Mouse (Mus musculus): ENCODE data around the gene Dusp12. TPM values are rescaled to one million over a fixed set of nuclear protein-coding genes. Genes with fewer than 3 reads are reported as not detected.

The Dusp12 gene
- total RNA-seq, 2 experiments from 2014 or later, result 8.1 to 8.3 TPM

- no peak for DNase-seq
Observed at GRCm38 (mm10) chr1:170862435-170862717, 23.0 kb downstream of the Dusp12 start.

- DNase-seq, result no peak
Observed at GRCm38 (mm10) chr1:170861671-170862434, 23.5 kb downstream of the Dusp12 start.

- no peak for DNase-seq
Observed at GRCm38 (mm10) chr1:170858872-170859271, 26.5 kb downstream of the Dusp12 start.

GRCm38 (mm10) chr1:170857369-170857768 lies 28.0 kb downstream of the Dusp12 start:
- DNase-seq, result no peak

- no peak for DNase-seq
Observed at GRCm38 (mm10) chr1:170855056-170855760, 30.1 kb downstream of the Dusp12 start.

GRCm38 (mm10) chr1:170853604-170854003 lies 31.7 kb downstream of the Dusp12 start:
- DNase-seq, result no peak

GRCm38 (mm10) chr1:170850637-170851624 lies 34.4 kb downstream of the Dusp12 start:
- no peak for DNase-seq

- no peak for DNase-seq
Observed at GRCm38 (mm10) chr1:170850007-170850406, 35.3 kb downstream of the Dusp12 start.

- peak; percentile 54 to 66 for DNase-seq
Observed at GRCm38 (mm10) chr1:170845448-170846307, 39.7 kb downstream of the Dusp12 start.

GRCm38 (mm10) chr1:170844380-170844779 lies 41.0 kb downstream of the Dusp12 start:
- DNase-seq, result no peak

- DNase-seq, result peak; percentile 40 to 43
Observed at GRCm38 (mm10) chr1:170839685-170840084, 45.7 kb downstream of the Dusp12 start.

- no peak for DNase-seq
Observed at GRCm38 (mm10) chr1:170834756-170835155, 50.6 kb downstream of the Dusp12 start.

GRCm38 (mm10) chr1:170829781-170830180 lies 55.6 kb downstream of the Dusp12 start:
- no peak for DNase-seq

- DNase-seq, result no peak
Observed at GRCm38 (mm10) chr1:170829344-170829743, 56.0 kb downstream of the Dusp12 start.

Other genes starting within 250 kb of the Dusp12 start
- gene Olfml2b, start 241.0 kb downstream of the Dusp12 start, total RNA-seq (2021), result 10 to 100 TPM; 11.8 to 14.8 TPM
- gene Atf6, start 17.8 kb downstream of the Dusp12 start, total RNA-seq (2021), result 10 to 100 TPM; 66.1 to 66.3 TPM
- under 1 TPM; 0.45 to 0.49 TPM for gene Gm26620, start 475 bp downstream of the Dusp12 start, total RNA-seq (2021)
- gene Fcrlb, start 27.4 kb upstream of the Dusp12 start, total RNA-seq (2021), result not detected
- gene Fcrla, start 42.0 kb upstream of the Dusp12 start, total RNA-seq (2021), result 1 to 10 TPM in 1 of 2 experiments, under 1 TPM in 1; 0.22 to 2.7 TPM
- 1 to 10 TPM; 6.8 to 7.3 TPM for gene Fcgr2b, start 91.0 kb upstream of the Dusp12 start, total RNA-seq (2021)
- under 1 TPM; 0.35 to 0.59 TPM for gene Fcgr4, start 133.4 kb upstream of the Dusp12 start, total RNA-seq (2021)
- 10 to 100 TPM; 12.7 to 12.9 TPM for gene Fcgr3, start 179.4 kb upstream of the Dusp12 start, total RNA-seq (2021)
- 1 to 10 TPM in 1 of 2 experiments, under 1 TPM in 1; 0.60 to 1.4 TPM for gene Cfap126, start 228.4 kb upstream of the Dusp12 start, total RNA-seq (2021)

All from heart, adult 18-20 months (tissue).